Mouse (Mus musculus) MEL (cell line): Measurements from ENCODE around the gene Dohh.

Experiments
- CTCF ChIP-seq, 3 experiments: IDR thresholded peaks in 2 of 3; conservative IDR thresholded peaks in 1 of 3; 2 replicates each; pipeline ENCODE4 v1.5.1; 2011 to 2012; ENCODE audit warnings: low read length in 3 of 3, low read depth in 2 of 3, mild to moderate bottlenecking in 2 of 3, improper control_type of control experiment in 1 of 3, inconsistent platforms in 1 of 3, mixed read lengths in 1 of 3, moderate library complexity in 1 of 3; ENCODE audit not compliant: control insufficient read depth in 1 of 3, insufficient read depth in 1 of 3, poor library complexity in 1 of 3, severe bottlenecking in 1 of 3
- EP300 ChIP-seq, 2 experiments: IDR thresholded peaks; 2 replicates each; pipeline ENCODE4 v1.6.1; 2011; ENCODE audit warnings: improper control_type of control experiment in 2 of 2, low read length in 2 of 2, low read depth in 1 of 2, mild to moderate bottlenecking in 1 of 2
- MAZ ChIP-seq: IDR thresholded peaks from 2 replicates; pipeline ENCODE4 v1.6.1; 2012; ENCODE audit warnings: low read depth, mild to moderate bottlenecking, inconsistent platforms, low read length, improper control_type of control experiment
- MYB ChIP-seq: IDR thresholded peaks from 2 replicates; pipeline ENCODE4 v1.6.1; 2011; ENCODE audit warnings: mild to moderate bottlenecking, low read depth, low read length, improper control_type of control experiment
- POLR2A ChIP-seq, 2 experiments: IDR thresholded peaks; 2 replicates each; pipeline ENCODE4 v1.6.1; 2011 to 2012; ENCODE audit warnings: low read length in 2 of 2, mild to moderate bottlenecking in 2 of 2, control low read depth in 1 of 2, improper control_type of control experiment in 1 of 2, low read depth in 1 of 2, moderate library complexity in 1 of 2; ENCODE audit not compliant: control insufficient read depth in 1 of 2, insufficient read depth in 1 of 2, poor library complexity in 1 of 2
- SMC3 ChIP-seq: IDR thresholded peaks from 2 replicates; pipeline ENCODE4 v1.6.1; 2011; ENCODE audit warnings: low read depth, low read length, improper control_type of control experiment

GRCm38 (mm10) chr10:81377362-81377664 is 6.9 kb upstream of the Dohh start:
- no peak for TF ChIP-seq SMC3
- TF ChIP-seq CTCF (IDR thresholded peaks at IDR 0.05 in 2 of 3, conservative IDR thresholded peaks at IDR 0.05 in 1 of 3; ENCODE audit: control insufficient read depth in 1 of 3, insufficient read depth in 1 of 3, low read depth in 2 of 3, low read length in 3 of 3, poor library complexity in 1 of 3, severe bottlenecking in 1 of 3), result no peak
- no peak for TF ChIP-seq EP300 (IDR thresholded peaks at IDR 0.05; ENCODE audit: low read depth in 1 of 2, low read length in 2 of 2)
- TF ChIP-seq MYB, result no peak
- no peak for TF ChIP-seq MAZ
- no peak for TF ChIP-seq POLR2A (IDR thresholded peaks at IDR 0.05; ENCODE audit: control insufficient read depth in 1 of 2, insufficient read depth in 1 of 2, low read depth in 1 of 2, low read length in 2 of 2, poor library complexity in 1 of 2)
